Mouse (Mus musculus) MN1 (cell line): ENCODE measurements around the gene Tnfsfm13.

Experiments used
- DNase-seq: peaks from one replicate; pipeline ENCODE4 v3.0.0-alpha.2; 2016; ENCODE audit warnings: low spot score

The Tnfsfm13 gene

GRCm38 (mm10) chr11:69653399-69653798 is 42.5 kb downstream of the Tnfsfm13 start:
- peak; percentile 70 for DNase-seq

GRCm38 (mm10) chr11:69645860-69646259 is 50.0 kb downstream of the Tnfsfm13 start:
- DNase-seq, result no peak

GRCm38 (mm10) chr11:69635471-69635870 is 60.4 kb downstream of the Tnfsfm13 start:
- no peak for DNase-seq

- peak; percentile 56 for DNase-seq
Observed at GRCm38 (mm10) chr11:69633128-69633866, 62.6 kb downstream of the Tnfsfm13 start.
